Mouse (Mus musculus) olfactory bulb, adult 2 months (tissue): Measurements from ENCODE around the gene Helz2.

ENCODE experiments used
- CTCF ChIP-seq: fragments of 200-500 bp; IDR thresholded peaks from 2 replicates; pipeline ENCODE4 v1.5.1; 2012; ENCODE audit warnings: low read depth, mild to moderate bottlenecking, low read length, moderate library complexity; ENCODE audit not compliant: insufficient read depth
- POLR2A ChIP-seq: fragments of 200-500 bp; IDR thresholded peaks from 2 replicates; pipeline ENCODE4 v1.6.1; 2012; ENCODE audit warnings: mild to moderate bottlenecking, low read depth, low read length, moderate library complexity; ENCODE audit not compliant: insufficient read depth

DNA sequence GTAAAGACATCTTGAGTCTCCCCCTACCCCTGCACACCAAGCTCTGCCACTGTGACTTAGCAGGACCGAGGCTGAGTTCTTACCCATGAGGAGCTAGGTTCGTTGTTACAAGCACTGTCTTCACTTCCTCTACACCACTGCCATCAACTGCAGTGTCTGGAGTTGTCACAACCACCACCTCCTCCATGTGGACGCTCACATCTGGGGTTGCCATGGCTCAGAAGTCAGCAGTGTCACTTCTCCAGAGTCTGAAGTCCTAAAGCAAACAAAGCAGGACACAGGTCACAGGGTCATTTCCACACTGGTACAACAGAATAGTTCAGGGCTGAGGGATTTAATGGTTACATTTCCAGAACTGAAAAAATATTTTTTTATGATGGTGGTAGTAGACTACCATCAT lies 36.0 kb upstream of the Helz2 start:
- TF ChIP-seq CTCF = no peak
- no peak for TF ChIP-seq POLR2A
